Mouse (Mus musculus) hindbrain, postnatal 0 days (tissue): Measurements from ENCODE around the gene Gm45713. TPM values are rescaled to one million over a fixed set of nuclear protein-coding genes. Genes with fewer than 3 reads are reported as not detected.

Experiments used
- ATAC-seq: fragments of 200-750 bp; cut with Nextera tagmentation; 2 replicates; pipeline ENCODE4 v1.8.0; 2017; ENCODE audit warnings: mild to moderate bottlenecking, moderate TSS enrichment, moderate library complexity
- DNase-seq: peaks from one replicate; pipeline ENCODE4 v3.0.0-alpha.2; 2015; ENCODE audit warnings: low spot score
- H3K27ac ChIP-seq: fragments of 300-500 bp; sonication (generic); 2 replicates; pipeline ENCODE4 v1.5.1; 2014; ENCODE audit warnings: mild to moderate bottlenecking
- H3K27me3 ChIP-seq: fragments of 300-500 bp; sonication (generic); 2 replicates; pipeline ENCODE4 v1.6.1; 2014; ENCODE audit warnings: low read length, mixed read lengths; ENCODE audit not compliant: insufficient read depth
- H3K36me3 ChIP-seq: fragments of 300-500 bp; sonication (generic); 2 replicates; pipeline ENCODE4 v1.6.1; 2014; ENCODE audit warnings: low read length, mixed read lengths; ENCODE audit not compliant: insufficient read depth
- H3K4me1 ChIP-seq: fragments of 300-500 bp; sonication (generic); 2 replicates; pipeline ENCODE4 v1.6.1; 2014; ENCODE audit warnings: antibody characterized with exemption, low read length, mixed read lengths; ENCODE audit not compliant: insufficient read depth
- H3K4me2 ChIP-seq: fragments of 300-500 bp; sonication (generic); 2 replicates; pipeline ENCODE4 v1.6.1; 2014; ENCODE audit warnings: low read depth, mild to moderate bottlenecking, low read length, moderate library complexity, mixed read lengths
- H3K4me3 ChIP-seq: fragments of 300-500 bp; sonication (generic); 2 replicates; pipeline ENCODE4 v1.5.1; 2014; ENCODE audit warnings: low read length
- H3K9ac ChIP-seq: fragments of 300-500 bp; sonication (generic); replicated peaks from 2 replicates; pipeline ENCODE4 v1.6.1; 2014; ENCODE audit warnings: mild to moderate bottlenecking, low read length, moderate library complexity, mixed read lengths
- H3K9me3 ChIP-seq: fragments of 300-500 bp; sonication (generic); 2 replicates; pipeline ENCODE4 v1.6.1; 2016; ENCODE audit warnings: low read length, mixed read lengths
- CTCF ChIP-seq: IDR thresholded peaks from 2 replicates; pipeline ENCODE4 v1.5.1; 2016; ENCODE audit warnings: antibody characterized with exemption, control low read depth, low read depth
- WGBS: fragments of 180-500 bp; shearing (Covaris S2); extraction: QIAGEN DNeasy Blood & Tissue Kit; methylation state at CpG from one replicate; pipeline ENCODE4 v1.1.7; 2014; 5-methylcytosine and 5-hydroxymethylcytosine counted together
- polyA plus RNA-seq: library from polyadenylated mRNA; unstranded; fragments of >200 nt; fragmentation: Nextera tagmentation; extraction: Ambion mirVana; gene quantifications from 2 replicates; pipeline ENCODE4 v1.2.1, GENCODE M21; 2015
- total RNA-seq: library from RNA; depleted of rRNA; stranded (reverse); fragments of >200 nt; gene quantifications from 2 replicates; pipeline ENCODE4 v1.2.3, GENCODE M21; 2014

Gm45713 gene
- total and polyA plus RNA-seq, 2 experiments from 2014 or later, result 0.15 TPM; not detected in 1

DNA sequence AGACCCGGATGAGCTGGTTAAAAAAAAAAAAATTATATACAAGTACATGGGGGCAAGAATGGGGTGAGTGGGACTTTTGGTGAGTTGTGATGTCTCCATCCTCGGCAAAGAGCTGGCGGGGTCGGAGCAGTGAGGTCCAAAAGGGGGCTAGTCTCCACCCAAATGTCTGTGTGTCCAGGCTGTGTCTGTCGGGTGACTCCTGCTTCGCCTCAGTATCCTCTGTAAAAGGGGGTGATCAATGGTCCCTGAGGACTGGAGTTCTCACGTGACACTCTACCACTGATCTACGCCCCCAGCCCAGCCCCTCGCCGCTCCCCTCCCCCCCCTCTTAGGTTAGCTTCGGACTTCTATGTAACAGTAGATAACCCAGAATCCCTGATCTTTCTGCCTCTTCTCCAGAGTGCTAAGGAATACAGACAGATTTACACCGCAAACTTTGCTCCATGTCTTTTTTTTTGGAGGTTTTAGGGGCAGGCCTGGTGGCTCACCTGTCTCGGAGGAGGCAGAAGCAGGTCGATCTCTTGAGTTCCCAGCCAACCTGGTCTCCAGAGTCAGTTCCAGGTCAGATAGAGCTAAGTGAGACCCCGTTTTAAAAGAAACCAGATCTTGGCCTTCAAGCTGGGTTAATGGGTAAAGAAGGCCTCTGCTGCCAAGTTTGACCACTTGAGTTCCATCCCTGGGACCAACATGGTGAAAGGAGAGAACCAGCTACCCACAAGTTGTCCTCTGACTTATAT is 6.1 kb downstream of the Gm45713 start:
- DNase-seq (no peak), ATAC-seq (no peak)
- H3K4me3 ChIP-seq, result peak overlapping the region; percentile 95
- 0 out of 2 replicates have a peak, but pooled peaks cover 8% of the 10 kb centered on the region for H3K4me1 ChIP-seq
- H3K9me3 ChIP-seq, result no peaks in the 10 kb centered on the region
- WGBS, result 57% methylated on average over 15 of the region's 15 CpGs
- peak overlapping the region; percentile 60 for H3K4me2 ChIP-seq
- H3K36me3 ChIP-seq, result peaks cover 23% of the 10 kb centered on the region
- TF ChIP-seq CTCF, result no peak
- H3K9ac ChIP-seq, result peak overlapping the region; percentile 58
- H3K27me3 ChIP-seq, result no peaks in the 10 kb centered on the region
- H3K27ac ChIP-seq, result peak overlapping the region; percentile 92

DNA sequence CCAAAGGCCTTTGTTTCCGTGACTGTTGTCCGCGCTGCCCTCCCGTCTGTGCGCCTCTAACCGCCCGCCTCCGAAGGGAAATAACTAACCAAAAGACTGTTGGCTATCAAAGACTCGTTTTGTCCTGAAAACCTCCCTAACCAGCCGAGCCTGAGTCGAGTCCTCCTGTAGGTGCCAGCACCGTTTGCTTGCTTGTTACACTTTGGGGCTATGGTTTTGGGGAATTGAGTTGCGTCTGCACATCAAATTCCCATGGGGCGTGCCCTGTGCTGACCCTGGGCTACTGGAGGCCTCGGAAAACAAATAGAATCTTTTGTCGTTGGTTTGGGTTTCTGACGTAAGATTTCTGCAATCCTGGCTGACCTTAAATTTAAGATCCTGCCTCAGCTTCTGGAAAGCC is 6.7 kb downstream of the Gm45713 start:
- Histone ChIP-seq H3K4me2 (peak overlapping the region; percentile 60), H3K36me3 (peaks cover 23% of the 10 kb centered on the region), H3K4me1 (0 out of 2 replicates have a peak, but pooled peaks cover 8% of the 10 kb centered on the region), H3K9ac (peak overlapping the region; percentile 58), H3K27me3 (no peaks in the 10 kb centered on the region), H3K4me3 (peak overlapping the region; percentile 95), H3K27ac (peak overlapping the region; percentile 92), H3K9me3 (no peaks in the 10 kb centered on the region)
- peak; percentile 64 for DNase-seq
- WGBS, result under 1% methylated on average over 17 of the region's 17 CpGs
- TF ChIP-seq CTCF, result no peak
- no peak for ATAC-seq

DNA sequence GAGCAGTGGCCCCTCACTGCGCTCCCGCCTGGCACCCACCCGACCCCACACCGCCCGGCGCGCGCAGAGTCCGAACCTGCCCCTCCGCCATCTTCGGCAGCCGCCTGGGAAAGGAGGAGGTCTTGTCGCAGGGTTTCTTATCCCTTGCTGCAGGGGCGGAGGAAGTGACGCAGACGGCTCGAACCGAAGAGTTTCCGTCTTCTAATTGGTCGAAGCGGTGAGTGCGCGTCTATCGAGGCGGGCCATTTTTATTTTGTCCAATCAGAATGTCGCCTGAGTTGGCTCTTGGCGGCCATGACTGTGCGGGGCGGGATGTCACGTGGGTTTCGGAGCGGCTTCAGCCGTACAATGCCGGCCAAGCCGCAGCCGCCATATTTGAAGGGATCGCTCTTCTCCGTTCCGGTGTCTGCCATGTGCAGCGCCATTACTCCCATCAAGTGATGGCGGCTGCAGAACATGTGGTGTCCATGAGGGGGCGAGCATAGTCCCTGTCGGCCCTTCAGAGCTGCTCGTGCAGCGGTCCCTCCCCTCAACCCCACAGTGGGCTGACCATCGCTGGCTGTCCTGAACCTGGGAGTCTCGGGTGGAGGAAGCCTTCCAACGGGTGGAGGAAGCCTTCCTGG is 7.3 kb downstream of the Gm45713 start, which contains the start of gene Rpl13a:
TSS of gene Rpl13a (minus strand) at position 138 of the 623 bp plus-strand sequence.
- TF ChIP-seq CTCF, result peak; percentile 90
- no peaks in the 10 kb centered on the region for H3K9me3 ChIP-seq
- 1% methylated on average over 48 of the region's 48 CpGs for WGBS
- no peaks in the 10 kb centered on the region for H3K27me3 ChIP-seq
- H3K27ac ChIP-seq, result peak within 1 kb of the TSS; percentile 92
- ATAC-seq, result peak; percentile 95
- peak; percentile 100 for DNase-seq
- H3K4me2 ChIP-seq, result peak within 1 kb of the TSS; percentile 93
- H3K4me3 ChIP-seq, result peak within 1 kb of the TSS; percentile 95
- peaks cover 23% of the 10 kb centered on the region for H3K36me3 ChIP-seq
- H3K9ac ChIP-seq, result peak within 1 kb of the TSS; percentile 99
- H3K4me1 ChIP-seq, result 0 out of 2 replicates have a peak, but pooled peaks cover 8% of the 10 kb centered on the region

DNA sequence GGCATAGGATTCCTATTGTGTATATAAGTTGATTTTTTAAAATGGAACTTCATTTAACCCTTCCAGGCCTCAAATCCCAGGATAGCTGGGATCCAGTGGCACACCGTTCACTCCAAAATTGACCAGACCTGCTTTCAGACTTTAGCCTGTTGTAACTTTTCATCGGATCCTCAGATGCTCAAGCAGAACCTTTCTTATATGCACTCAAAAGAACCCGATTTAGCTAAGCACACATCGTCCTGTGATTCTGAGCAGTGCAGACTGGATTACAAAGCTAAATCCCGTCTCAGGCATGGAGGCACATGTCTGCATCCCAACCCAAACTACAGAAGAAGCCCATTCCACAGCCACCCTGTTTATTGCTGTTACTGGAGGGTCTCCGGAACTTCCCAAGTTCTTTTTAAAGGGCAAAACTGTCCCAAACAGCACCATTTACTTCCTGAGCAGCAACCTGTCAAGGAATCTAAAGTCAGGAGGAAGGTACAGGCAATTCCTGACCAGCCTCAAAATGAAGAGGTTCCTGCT is 8.3 kb downstream of the Gm45713 start:
- Histone ChIP-seq H3K4me1 (peaks cover 13% of the 10 kb centered on the region), H3K36me3 (peaks cover 28% of the 10 kb centered on the region), H3K4me3 (peak overlapping the region; percentile 95), H3K9ac (peak overlapping the region; percentile 99), H3K9me3 (no peaks in the 10 kb centered on the region), H3K4me2 (peak overlapping the region; percentile 93), H3K27ac (peak overlapping the region; percentile 91), H3K27me3 (no peaks in the 10 kb centered on the region)
- DNase-seq (no peak), ATAC-seq (no peak)
- WGBS, result under 1% methylated on average over 6 of the region's 6 CpGs
- TF ChIP-seq CTCF, result no peak

DNA sequence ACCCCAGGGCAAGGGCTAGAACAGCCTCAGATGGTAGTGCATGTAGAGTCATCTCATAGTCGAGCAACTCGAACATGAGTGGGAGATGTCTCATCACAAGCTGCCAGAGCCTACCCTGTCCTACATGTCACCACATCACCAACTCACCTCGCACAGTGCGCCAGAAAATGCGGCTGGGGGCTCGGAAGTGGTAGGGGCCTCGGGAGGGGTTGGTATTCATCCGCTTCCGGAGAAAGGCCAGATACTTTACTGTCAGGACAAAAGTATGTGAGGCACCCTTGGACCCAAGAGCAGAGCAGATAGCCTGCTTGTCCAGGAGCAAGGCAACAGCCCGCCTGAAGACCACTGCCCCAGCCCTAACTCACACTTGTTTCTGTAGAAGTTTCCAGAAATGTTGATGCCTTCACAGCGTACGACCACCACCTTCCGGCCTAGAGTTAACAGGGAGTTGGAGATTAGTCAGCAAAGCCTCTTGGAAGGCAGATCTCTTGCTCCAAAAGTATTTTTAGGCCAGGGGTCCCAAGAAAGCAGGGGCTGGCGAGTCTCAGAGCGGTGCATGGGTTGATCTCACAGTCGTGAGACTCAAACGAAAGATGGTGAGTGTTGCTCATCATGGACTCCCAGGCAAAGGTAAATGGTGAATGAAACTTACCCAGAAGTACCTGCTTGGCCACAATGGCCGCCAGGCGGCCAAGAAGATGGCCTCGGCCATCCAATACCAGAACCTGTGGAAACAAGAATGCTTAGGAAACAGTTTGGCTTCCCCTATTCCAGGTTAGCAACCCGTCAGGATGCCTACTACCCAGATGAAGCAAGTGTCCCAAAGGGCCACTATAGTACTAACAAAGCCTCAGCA is 9.0 kb downstream of the Gm45713 start:
- H3K4me3 ChIP-seq, result peak overlapping the region; percentile 95
- peaks cover 35% of the 10 kb centered on the region for H3K36me3 ChIP-seq
- no peaks in the 10 kb centered on the region for H3K9me3 ChIP-seq
- 49% methylated on average over 21 of the region's 21 CpGs for WGBS
- H3K27me3 ChIP-seq, result no peaks in the 10 kb centered on the region
- peak; percentile 46 for TF ChIP-seq CTCF
- peaks cover 14% of the 10 kb centered on the region for H3K4me1 ChIP-seq
- DNase-seq (no peak), ATAC-seq (no peak)
- H3K27ac ChIP-seq, result peak overlapping the region; percentile 91; the same call in 1 of the 2 replicates
- peak overlapping the region; percentile 93 for H3K4me2 ChIP-seq
- H3K9ac ChIP-seq, result peak overlapping the region; percentile 99
